Mouse (Mus musculus) forebrain, embryonic 15.5 days (tissue): Measurements from ENCODE around the gene Olfr60. TPM values are rescaled to one million over a fixed set of nuclear protein-coding genes. Genes with fewer than 3 reads are reported as not detected.

ENCODE experiments used
- polyA plus RNA-seq: library from polyadenylated mRNA; unstranded; fragments of >200 nt; fragmentation: Nextera tagmentation; extraction: Ambion mirVana; gene quantifications from 2 replicates; pipeline ENCODE4 v1.2.1, GENCODE M21; 2015

Gene Olfr60
- polyA plus RNA-seq, 1 experiment from 2014 or later: not detected

Other genes with a start within 250 kb of the Olfr60 start
- gene Paox, start 245.9 kb downstream of the Olfr60 start, polyA plus RNA-seq: 7.5 and 8.6 TPM in 2 replicates
- gene Echs1, start 245.2 kb downstream of the Olfr60 start, polyA plus RNA-seq: 112 and 120 TPM in 2 replicates
- 35.1 and 36.7 TPM in 2 replicates for gene Mtg1, start 224.1 kb downstream of the Olfr60 start, polyA plus RNA-seq
- 15.2 and 15.7 TPM in 2 replicates for gene Sprn, start 206.8 kb downstream of the Olfr60 start, polyA plus RNA-seq
- gene Olfr522, start 196.9 kb downstream of the Olfr60 start, polyA plus RNA-seq: not detected in 2 replicates
- not detected in 2 replicates for gene Olfr523, start 188.5 kb downstream of the Olfr60 start, polyA plus RNA-seq
- not detected in 2 replicates for gene Olfr524, start 155.7 kb downstream of the Olfr60 start, polyA plus RNA-seq
- not detected in 2 replicates for gene Cd163l1, start 143.4 kb downstream of the Olfr60 start, polyA plus RNA-seq
- gene 5830411N06Rik, start 114.4 kb downstream of the Olfr60 start, polyA plus RNA-seq: not detected in 2 replicates
- not detected in 2 replicates for gene Olfr525, start 40.8 kb downstream of the Olfr60 start, polyA plus RNA-seq
- not detected in 2 replicates for gene Olfr527, start 27.7 kb downstream of the Olfr60 start, polyA plus RNA-seq
- gene Olfr530, start 14.7 kb upstream of the Olfr60 start, polyA plus RNA-seq: not detected in 2 replicates
- not detected in 2 replicates for gene Olfr531, start 41.2 kb upstream of the Olfr60 start, polyA plus RNA-seq
- gene Olfr532, start 60.0 kb upstream of the Olfr60 start, polyA plus RNA-seq: not detected in 2 replicates
- not detected in 2 replicates for gene Olfr533, start 101.7 kb upstream of the Olfr60 start, polyA plus RNA-seq
- gene Olfr535, start 122.5 kb upstream of the Olfr60 start, polyA plus RNA-seq: not detected in 2 replicates
- gene Olfr536, start 145.7 kb upstream of the Olfr60 start, polyA plus RNA-seq: not detected in 2 replicates
- gene Olfr538, start 206.2 kb upstream of the Olfr60 start, polyA plus RNA-seq: not detected in 2 replicates
- 0.03 TPM in 1 of 2 replicates, not detected in the other for gene Olfr46, start 239.6 kb upstream of the Olfr60 start, polyA plus RNA-seq